Mouse (Mus musculus) liver, postnatal 0 days (tissue): Measurements from ENCODE around the gene Bfar.

ENCODE experiments used
- CTCF ChIP-seq: sonication (generic); IDR thresholded peaks from 2 replicates; pipeline ENCODE4 v1.5.1; 2016; ENCODE audit warnings: antibody characterized with exemption, low read depth
- EP300 ChIP-seq: IDR thresholded peaks from 2 replicates; pipeline ENCODE4 v1.6.1; 2016; ENCODE audit warnings: antibody characterized with exemption, low read depth, mild to moderate bottlenecking

DNA sequence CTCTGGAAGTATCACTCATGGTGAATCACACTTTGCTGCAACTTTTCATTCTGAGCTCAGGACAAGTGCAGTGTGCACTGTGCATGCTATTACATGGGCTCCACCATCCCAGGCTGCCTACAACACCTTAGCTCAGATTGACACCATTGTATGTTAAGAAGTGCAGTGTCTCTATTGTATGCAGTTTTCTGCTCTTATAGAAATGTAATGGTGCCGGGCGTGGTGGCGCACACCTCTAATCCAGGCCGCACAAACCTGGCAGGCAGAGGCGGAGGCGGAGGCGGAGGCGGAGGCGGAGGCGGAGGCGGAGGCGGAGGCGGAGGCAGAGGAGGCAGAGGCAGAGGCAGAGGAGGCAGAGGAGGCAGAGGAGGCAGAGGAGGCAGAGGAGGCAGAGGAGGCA lies 79.0 kb downstream of the Bfar start:
- no peak for TF ChIP-seq CTCF
- TF ChIP-seq EP300 = no peak
